Mouse (Mus musculus) liver, embryonic 14.5 days (tissue): ENCODE measurements around the gene Ezh2. TPM values are rescaled to one million over a fixed set of nuclear protein-coding genes. Genes with fewer than 3 reads are reported as not detected.
"Not testable (repeated sequence)": the region's sequence is repeated elsewhere in the genome, so short reads cannot be mapped to it uniquely, and the experiment has no call there.

ENCODE experiments used
- ATAC-seq: fragments of 200-750 bp; cut with Nextera tagmentation; 2 replicates; pipeline ENCODE4 v1.8.0; 2017; ENCODE audit warnings: moderate number of reproducible peaks, mild to moderate bottlenecking, moderate library complexity; ENCODE audit not compliant: insufficient read depth
- DNase-seq, 3 experiments: peaks; one replicate each; pipeline ENCODE4 v3.0.0-alpha.2; 2012 to 2013; ENCODE audit warnings: low read depth in 3 of 3, low spot score in 3 of 3
- H3K27ac ChIP-seq: fragments of 300-500 bp; sonication (generic); 2 replicates; pipeline ENCODE4 v1.5.1; 2014; ENCODE audit warnings: moderate library complexity, mild to moderate bottlenecking, control low read depth, inconsistent platforms
- H3K27me3 ChIP-seq: fragments of 300-500 bp; sonication (generic); 2 replicates; pipeline ENCODE4 v1.6.1; 2014; ENCODE audit warnings: mild to moderate bottlenecking, low read length, moderate library complexity; ENCODE audit not compliant: control insufficient read depth, insufficient read depth
- H3K36me3 ChIP-seq: fragments of 300-500 bp; sonication (generic); replicated peaks from 2 replicates; pipeline ENCODE4 v1.6.1; 2014; ENCODE audit warnings: low read depth; ENCODE audit not compliant: control insufficient read depth, insufficient read depth
- H3K4me1 ChIP-seq, 2 experiments: fragments of 200-500 bp in 1 of 2; fragments of 300-500 bp in 1 of 2; sonication (generic) in 1 of 2; replicated peaks; 2 replicates each; pipeline ENCODE4 v1.6.1; 2012 to 2014; ENCODE audit warnings: antibody characterized with exemption in 1 of 2, inconsistent platforms in 1 of 2, low read length in 1 of 2; ENCODE audit not compliant: control insufficient read depth in 2 of 2, insufficient read depth in 2 of 2
- H3K4me2 ChIP-seq: fragments of 300-500 bp; sonication (generic); 2 replicates; pipeline ENCODE4 v1.6.1; 2014; ENCODE audit warnings: low read depth, mild to moderate bottlenecking, control low read depth, moderate library complexity
- H3K4me3 ChIP-seq, 2 experiments: fragments of 200-500 bp in 1 of 2; fragments of 300-500 bp in 1 of 2; sonication (generic) in 1 of 2; 2 replicates each; pipeline ENCODE4 v1.5.1; 2012 to 2014; ENCODE audit warnings: low read depth in 2 of 2, low read length in 2 of 2, mild to moderate bottlenecking in 2 of 2, control low read depth in 1 of 2, inconsistent platforms in 1 of 2, moderate library complexity in 1 of 2; ENCODE audit not compliant: insufficient read depth in 1 of 2
- H3K9ac ChIP-seq: fragments of 300-500 bp; sonication (generic); replicated peaks from 2 replicates; pipeline ENCODE4 v1.6.1; 2014; ENCODE audit warnings: mild to moderate bottlenecking, control low read depth, moderate library complexity
- H3K9me3 ChIP-seq: fragments of 300-500 bp; sonication (generic); 2 replicates; pipeline ENCODE4 v1.6.1; 2016; ENCODE audit warnings: low read length, mixed read lengths; ENCODE audit not compliant: control insufficient read depth
- CTCF ChIP-seq: IDR thresholded peaks from 2 replicates; pipeline ENCODE4 v1.5.1; 2016; ENCODE audit warnings: antibody characterized with exemption, low read depth, control low read depth
- EP300 ChIP-seq: IDR thresholded peaks from 2 replicates; pipeline ENCODE4 v1.6.1; 2016; ENCODE audit warnings: antibody characterized with exemption, low read depth
- WGBS: fragments of 180-500 bp; shearing (Covaris S2); extraction: QIAGEN DNeasy Blood & Tissue Kit; methylation state at CpG from one replicate; pipeline ENCODE4 v1.1.7; 2014; ENCODE audit not compliant: insufficient replicate concordance; 5-methylcytosine and 5-hydroxymethylcytosine counted together
- polyA plus RNA-seq, 2 experiments: library from polyadenylated mRNA; depleted of rRNA in 1 of 2; stranded (reverse) in 1 of 2; unstranded in 1 of 2; fragments of >200 nt; fragmentation: Nextera tagmentation in 1 of 2; extraction: Ambion mirVana in 1 of 2; gene quantifications; 2 replicates each; pipeline versions ENCODE4 v1.2.1 to v1.2.3; 2012 to 2014

The Ezh2 gene
- polyA plus RNA-seq, 2 experiments, result 46.2 to 69.3 TPM

DNA sequence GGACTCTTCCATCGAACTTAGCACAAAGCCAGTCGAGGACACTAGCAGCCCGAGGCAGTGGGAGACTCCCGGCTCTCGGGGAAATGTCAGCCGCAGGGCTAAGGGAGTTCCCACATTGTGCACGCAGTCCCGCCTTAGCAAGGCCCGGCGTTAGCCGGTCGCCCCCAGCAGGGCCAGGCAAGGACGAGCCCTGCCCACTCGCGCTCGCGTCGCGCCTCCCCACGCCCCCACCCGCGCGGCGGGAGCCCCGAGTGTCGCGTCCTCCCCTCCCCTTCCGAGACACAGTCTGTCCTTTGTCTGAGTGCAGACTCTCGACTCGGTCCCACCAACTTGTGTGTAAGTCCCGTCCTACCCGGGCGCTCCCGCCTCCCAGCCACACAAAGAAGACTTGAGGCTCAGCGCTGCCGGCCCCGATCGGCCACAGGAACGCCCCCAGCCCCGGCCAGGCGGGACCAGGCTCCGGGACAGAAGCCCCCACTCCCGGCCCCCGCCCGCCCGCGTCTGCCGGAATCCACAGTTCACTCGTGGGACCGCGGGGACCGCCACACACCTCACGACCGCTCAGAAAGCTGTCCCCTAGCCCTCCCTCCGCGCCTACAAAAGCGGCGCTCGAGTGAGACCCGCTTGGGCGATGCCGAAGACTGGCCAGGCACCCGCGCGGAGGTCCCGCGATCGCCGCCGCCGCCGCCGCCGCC is 853 bp downstream of the Ezh2 start:
- Histone ChIP-seq H3K27ac (peak overlapping the region; percentile 92), H3K9me3 (no peaks in the 10 kb centered on the region), H3K27me3 (no peaks in the 10 kb centered on the region), H3K4me3 (peak overlapping the region; percentile 89 to 99), H3K9ac (peak overlapping the region; percentile 100), H3K4me2 (peak overlapping the region; percentile 86), H3K36me3 (no peaks in the 10 kb centered on the region), H3K4me1 (peaks cover 6 to 12% of the 10 kb centered on the region in 2 experiments)
- peak; percentile 45 to 55 (median 48) for DNase-seq
- ATAC-seq, result peak; percentile 28
- TF ChIP-seq CTCF (no peak), EP300 (no peak)
- under 1% methylated on average over 68 of the region's 74 CpGs for WGBS

DNA sequence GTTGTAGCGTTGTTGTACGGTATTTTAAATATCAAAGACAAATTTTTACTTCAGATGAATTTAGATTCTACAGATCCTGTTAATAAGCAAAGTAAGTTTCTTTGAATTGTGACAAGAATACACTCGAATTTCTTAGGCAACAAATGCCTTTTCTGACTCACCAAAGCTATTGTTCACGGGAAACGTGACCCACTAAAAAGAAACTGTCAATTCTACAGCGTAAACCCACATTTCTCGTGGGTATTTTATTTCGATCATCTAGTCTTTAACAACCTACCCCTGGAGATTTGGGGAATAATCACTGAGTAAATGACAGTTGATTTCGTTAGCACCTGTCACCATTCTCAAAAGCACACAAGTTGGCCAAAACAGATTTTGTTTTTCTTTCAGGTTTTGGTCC is 1.6 kb downstream of the Ezh2 start:
- no peak for ATAC-seq
- H3K36me3 ChIP-seq, result no peaks in the 10 kb centered on the region
- peak overlapping the region; percentile 89 to 99 for H3K4me3 ChIP-seq
- no peak for DNase-seq
- no peak for TF ChIP-seq EP300
- TF ChIP-seq CTCF, result no peak
- no peaks in the 10 kb centered on the region for H3K9me3 ChIP-seq
- H3K27me3 ChIP-seq, result no peaks in the 10 kb centered on the region
- WGBS, result 6% methylated on average over 9 of the region's 9 CpGs
- peaks cover 6 to 12% of the 10 kb centered on the region in 2 experiments for H3K4me1 ChIP-seq
- H3K4me2 ChIP-seq, result peak overlapping the region; percentile 86
- peak overlapping the region; percentile 100 for H3K9ac ChIP-seq
- peak overlapping the region; percentile 92 for H3K27ac ChIP-seq

DNA sequence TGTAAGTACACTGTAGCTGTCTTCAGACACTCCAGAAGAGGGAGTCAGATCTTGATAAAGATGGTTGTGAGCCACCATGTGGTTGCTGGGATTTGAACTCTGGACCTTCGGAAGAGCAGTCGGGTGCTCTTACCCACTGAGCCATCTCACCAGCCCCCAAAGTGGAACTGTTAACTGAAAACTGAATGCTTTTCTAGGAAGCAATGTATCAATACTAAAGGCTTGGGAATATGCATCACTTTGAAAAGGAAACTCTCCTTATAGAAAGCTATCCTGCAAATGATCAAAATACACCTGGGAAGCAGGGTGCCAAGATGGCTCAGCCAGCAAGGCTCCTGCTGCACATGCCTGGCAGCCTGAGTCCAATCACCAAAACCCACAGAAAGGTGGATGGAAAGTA is 7.8 kb downstream of the Ezh2 start:
- not testable (repeated sequence) for H3K4me2 ChIP-seq, H3K9me3 ChIP-seq, H3K36me3 ChIP-seq, H3K4me3 ChIP-seq, H3K4me1 ChIP-seq, H3K27ac ChIP-seq, ATAC-seq, H3K27me3 ChIP-seq, DNase-seq, H3K9ac ChIP-seq
- WGBS, result 72% methylated on average over 2 of the region's 2 CpGs

DNA sequence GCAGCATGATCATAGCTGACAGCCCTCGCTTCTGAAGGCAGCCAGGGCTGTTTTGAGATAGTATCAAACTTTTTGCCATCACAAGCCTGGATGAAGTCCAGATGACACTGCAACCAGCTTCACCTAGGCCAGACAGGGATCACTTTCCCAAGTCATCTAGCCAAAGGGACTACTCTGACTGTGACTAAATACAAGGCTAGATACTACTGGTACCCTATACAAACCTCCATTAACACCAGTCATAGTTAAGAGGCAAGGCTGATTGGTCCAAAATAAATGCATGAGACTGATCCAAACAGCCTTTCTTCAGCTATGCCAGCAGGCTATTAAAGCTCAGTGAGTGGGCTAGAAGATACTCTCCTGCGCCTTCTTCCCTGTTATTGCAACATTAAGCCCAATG is 22.3 kb downstream of the Ezh2 start:
- H3K27me3 ChIP-seq, result no peaks in the 10 kb centered on the region
- H3K9ac ChIP-seq, result no peak overlapping the region
- ATAC-seq (no peak), DNase-seq (no peak)
- 79% methylated on average over 2 of the region's 2 CpGs for WGBS
- H3K27ac ChIP-seq, result no peak overlapping the region
- peaks cover 0 to 5% of the 10 kb centered on the region in 2 experiments; a peak in 1 of 4 replicates for H3K4me1 ChIP-seq
- no peak overlapping the region for H3K4me2 ChIP-seq
- no peak overlapping the region for H3K4me3 ChIP-seq
- TF ChIP-seq EP300 (no peak), CTCF (no peak)
- peaks cover 59% of the 10 kb centered on the region for H3K36me3 ChIP-seq
- H3K9me3 ChIP-seq, result no peaks in the 10 kb centered on the region

DNA sequence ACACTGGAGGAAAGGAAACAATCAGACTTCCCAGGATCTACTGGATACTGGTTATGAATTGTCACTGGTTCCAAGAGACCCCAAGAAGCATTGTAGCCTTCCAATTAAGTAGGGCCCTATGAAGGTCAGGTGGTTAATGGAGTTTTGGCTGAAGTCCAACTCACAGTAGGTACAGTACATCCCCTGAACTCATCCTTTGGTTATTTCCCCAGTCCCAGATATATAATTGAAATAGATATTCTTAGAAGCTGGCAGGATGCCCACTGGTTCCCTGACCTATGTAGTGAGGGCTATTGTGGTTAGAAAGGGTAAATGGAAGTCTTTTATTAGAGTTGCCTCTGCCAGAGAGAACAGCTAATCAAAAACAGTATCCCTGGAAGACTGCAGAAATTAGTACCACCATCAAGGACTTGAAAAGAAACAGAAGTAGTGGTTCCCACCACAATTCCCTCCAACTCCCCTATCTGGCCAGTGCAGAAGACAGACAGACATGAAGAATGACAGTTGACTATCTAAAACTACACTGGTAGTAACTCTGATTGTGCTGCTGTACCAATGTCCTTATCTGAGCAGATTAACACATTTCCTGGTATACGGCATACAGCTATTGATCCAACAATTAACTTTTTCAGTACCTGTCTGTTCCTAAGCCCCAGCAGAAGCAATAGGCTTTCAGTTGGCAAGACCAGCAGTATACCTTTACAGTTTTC is 29.7 kb downstream of the Ezh2 start:
- no peak overlapping the region for H3K4me3 ChIP-seq
- H3K4me1 ChIP-seq, result peaks cover 21 to 38% of the 10 kb centered on the region in 2 experiments
- peak overlapping the region; percentile 18 for H3K9ac ChIP-seq
- H3K27ac ChIP-seq, result no peak overlapping the region; the same call in 1 of the 2 replicates
- peak; percentile 89 for ATAC-seq
- TF ChIP-seq CTCF (no peak), EP300 (peak; percentile 95)
- 3% methylated on average over 1 of the region's 1 CpGs for WGBS
- no peaks in the 10 kb centered on the region for H3K9me3 ChIP-seq
- no peaks in the 10 kb centered on the region for H3K27me3 ChIP-seq
- peak overlapping the region; percentile 32 for H3K4me2 ChIP-seq
- peaks cover 82% of the 10 kb centered on the region for H3K36me3 ChIP-seq
- peak; percentile 52 to 58 (median 56) for DNase-seq
